Mouse (Mus musculus): ENCODE data around the gene Chmp4b.

- TF ChIP-seq CTCF (IDR thresholded peaks at IDR 0.05; ENCODE audit: low read depth, low read length), result no peak
- no peak for TF ChIP-seq POLR2A (IDR thresholded peaks at IDR 0.05; ENCODE audit: insufficient read depth, low read length)
- TF ChIP-seq EP300 (IDR thresholded peaks at IDR 0.05; ENCODE audit: insufficient read depth, low read depth, low read length), result no peak
These were observed 72.0 kb downstream of the Chmp4b start for GRCm38 (mm10) chr2:154723473-154723872.
